Mouse (Mus musculus): ENCODE measurements at regions not wholly inside any gene's neighbourhood (a gene's known extent, or its start where the extent isn't known, plus 50 kb on each side); places are given as distances from the start of the nearest gene placed in this dataset.

DNA sequence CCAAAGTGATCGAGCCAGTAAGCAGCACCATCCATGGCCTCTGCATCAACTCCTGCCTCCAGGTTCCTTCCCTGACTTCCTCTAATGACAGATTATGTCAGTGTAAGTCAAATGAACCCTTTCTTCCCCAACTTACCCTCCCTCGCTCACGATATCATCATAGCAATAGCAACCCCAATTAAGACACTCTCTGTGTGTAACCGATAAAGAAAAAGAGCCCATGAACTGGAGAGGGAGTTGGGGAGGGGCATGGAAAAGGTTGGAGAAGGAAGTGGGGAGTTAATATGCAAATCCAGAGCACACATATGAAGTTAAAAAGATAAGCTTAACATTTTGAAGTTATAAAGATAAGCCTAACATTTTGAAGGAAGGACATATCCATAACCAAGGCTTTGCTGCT is 65.6 kb upstream of the Bach2 start:
- Histone ChIP-seq H3K4me3 (ENCODE audit: control insufficient read depth in 1 of 2, insufficient read depth in 1 of 2, low read depth in 2 of 2, low read length in 2 of 2) (no peak overlapping the region), H3K4me1 (ENCODE audit: control insufficient read depth in 1 of 2, insufficient read depth in 2 of 2, low read length in 2 of 2) (peaks cover 24 to 48% of the 10 kb centered on the region in 2 experiments), H3K9me3 (replicated peaks; ENCODE audit: insufficient read depth, low read length) (no peaks in the 10 kb centered on the region), H3K27ac (ENCODE audit: control insufficient read depth, low read depth, low read length) (peak overlapping the region; percentile 100), H3K27me3 (ENCODE audit: control insufficient read depth in 1 of 2, insufficient read depth in 2 of 2, low read length in 2 of 2) (no peaks in the 10 kb centered on the region), H3K36me3 (ENCODE audit: control insufficient read depth in 1 of 2, insufficient read depth in 2 of 2, low read length in 2 of 2) (peaks cover 0 to 34% of the 10 kb centered on the region in 2 experiments; a peak in 2 of 4 replicates), H3K79me2 (ENCODE audit: control insufficient read depth, insufficient read depth, low read length, poor library complexity) (peaks cover 2% of the 10 kb centered on the region), H3K9ac (ENCODE audit: control insufficient read depth, low read depth, low read length, poor library complexity, severe bottlenecking) (no peak overlapping the region)
- peak; percentile 97 for DNase-seq (ENCODE audit: low read depth, low spot score)
- TF ChIP-seq POLR2A (IDR thresholded peaks at IDR 0.05; ENCODE audit: control insufficient read depth in 1 of 2, insufficient read depth in 1 of 2, low read depth in 1 of 2, low read length in 2 of 2, poor library complexity in 1 of 2) (peak in 1 of 2 experiments; percentile 60; a peak in 2 of 4 replicates), ZC3H11A (IDR thresholded peaks at IDR 0.05; ENCODE audit: low read depth, low read length) (no peak), ZNF384 (IDR thresholded peaks at IDR 0.05; ENCODE audit: low read depth, low read length) (peak; percentile 59), GATA1 (IDR thresholded peaks at IDR 0.05; ENCODE audit: low read depth, low read length) (peak; percentile 95), TAL1 (IDR thresholded peaks at IDR 0.05; ENCODE audit: low read length) (peak; percentile 81), ZMIZ1 (IDR thresholded peaks at IDR 0.05; ENCODE audit: low read depth, low read length) (0 out of 2 replicates have a peak, but pooled peaks have one; percentile 31), KAT2A (conservative IDR thresholded peaks at IDR 0.05; ENCODE audit: low read depth, low read length) (no peak; the same call in 1 of the 2 replicates), MYB (IDR thresholded peaks at IDR 0.05; ENCODE audit: low read depth, low read length) (peak; percentile 93), TCF12 (IDR thresholded peaks at IDR 0.05; ENCODE audit: low read depth, low read length) (peak; percentile 97), POLR2AphosphoS5 (IDR thresholded peaks at IDR 0.05; ENCODE audit: borderline replicate concordance, low read depth, low read length) (no peak), NELFE (IDR thresholded peaks at IDR 0.05; ENCODE audit: low read depth, low read length) (peak; percentile 42), MAZ (IDR thresholded peaks at IDR 0.05; ENCODE audit: low read depth, low read length) (peak; percentile 91), JUND (IDR thresholded peaks at IDR 0.05; ENCODE audit: low read depth, low read length) (peak; percentile 23; the same call in 1 of the 2 replicates), RAD21 (IDR thresholded peaks at IDR 0.05; ENCODE audit: low read depth, low read length) (no peak), EP300 (IDR thresholded peaks at IDR 0.05; ENCODE audit: low read depth in 1 of 2, low read length in 2 of 2) (peak; percentile 96 to 99), ZKSCAN1 (IDR thresholded peaks at IDR 0.05; ENCODE audit: low read depth, low read length) (no peak), ETS1 (IDR thresholded peaks at IDR 0.05; ENCODE audit: low read depth, low read length) (peak; percentile 99), CTCF (IDR thresholded peaks at IDR 0.05 in 2 of 3, conservative IDR thresholded peaks at IDR 0.05 in 1 of 3; ENCODE audit: control insufficient read depth in 1 of 3, insufficient read depth in 1 of 3, low read depth in 2 of 3, low read length in 3 of 3, poor library complexity in 1 of 3, severe bottlenecking in 1 of 3) (no peak), BHLHE40 (IDR thresholded peaks at IDR 0.05; ENCODE audit: borderline replicate concordance, low read depth, low read length) (peak; percentile 72; the same call in 1 of the 2 replicates), CHD1 (IDR thresholded peaks at IDR 0.05; ENCODE audit: low read depth, low read length) (no peak), POLR2AphosphoS2 (IDR thresholded peaks at IDR 0.05; ENCODE audit: low read length) (no peak), NRF1 (IDR thresholded peaks at IDR 0.05; ENCODE audit: insufficient read depth, low read depth, low read length, poor library complexity, severe bottlenecking) (no peak), E2F4 (IDR thresholded peaks at IDR 0.05; ENCODE audit: borderline replicate concordance, low read depth, low read length) (no peak), RCOR1 (IDR thresholded peaks at IDR 0.05; ENCODE audit: low read depth, low read length) (peak; percentile 85), MYC (IDR thresholded peaks at IDR 0.05; ENCODE audit: low read depth, low read length) (no peak), MAFK (IDR thresholded peaks at IDR 0.05; ENCODE audit: borderline replicate concordance, low read depth, low read length) (peak; percentile 47; the same call in 1 of the 2 replicates), MXI1 (IDR thresholded peaks at IDR 0.05; ENCODE audit: low read depth, low read length) (peak; percentile 47; the same call in 1 of the 2 replicates), UBTF (IDR thresholded peaks at IDR 0.05; ENCODE audit: borderline replicate concordance, insufficient read depth, low read depth, low read length) (no peak), CHD2 (IDR thresholded peaks at IDR 0.05; ENCODE audit: low read length) (peak; percentile 83), HCFC1 (IDR thresholded peaks at IDR 0.05; ENCODE audit: low read depth, low read length) (peak; percentile 53; the same call in 1 of the 2 replicates), SIN3A (IDR thresholded peaks at IDR 0.05; ENCODE audit: low read length) (peak; percentile 91), ELF1 (IDR thresholded peaks at IDR 0.05; ENCODE audit: low read depth, low read length) (0 out of 2 replicates have a peak, but pooled peaks have one; percentile 64), MEF2A (IDR thresholded peaks at IDR 0.05; ENCODE audit: extremely low read depth, insufficient replicate concordance, low read depth, low read length, poor library complexity, severe bottlenecking) (0 out of 2 replicates have a peak, but pooled peaks have one; percentile 61), SMC3 (IDR thresholded peaks at IDR 0.05; ENCODE audit: low read depth, low read length) (no peak), MAX (IDR thresholded peaks at IDR 0.05; ENCODE audit: low read length) (no peak), TBP (IDR thresholded peaks at IDR 0.05; ENCODE audit: low read depth, low read length) (peak; percentile 65), GABPA (IDR thresholded peaks at IDR 0.05; ENCODE audit: low read depth, low read length) (no peak)

Measured in MEL (cell line).